Mouse (Mus musculus) adrenal gland, postnatal 10 days (tissue): Measurements from ENCODE around the gene Ptf1a. TPM values are rescaled to one million over a fixed set of nuclear protein-coding genes. Genes with fewer than 3 reads are reported as not detected.

Source experiments
- DNase-seq: peaks from one replicate; pipeline ENCODE4 v3.0.0; 2021; ENCODE audit warnings: mixed read lengths
- total RNA-seq, 2 experiments: library from RNA; stranded (reverse); gene quantifications; 2 replicates each; pipeline ENCODE4 v1.2.3; 2021

The Ptf1a gene
- total RNA-seq, 2 experiments from 2014 or later, result not detected

- DNase-seq, result no peak
Measured at GRCm38 (mm10) chr2:19452531-19453055, 7.1 kb downstream of the Ptf1a start.

DNA sequence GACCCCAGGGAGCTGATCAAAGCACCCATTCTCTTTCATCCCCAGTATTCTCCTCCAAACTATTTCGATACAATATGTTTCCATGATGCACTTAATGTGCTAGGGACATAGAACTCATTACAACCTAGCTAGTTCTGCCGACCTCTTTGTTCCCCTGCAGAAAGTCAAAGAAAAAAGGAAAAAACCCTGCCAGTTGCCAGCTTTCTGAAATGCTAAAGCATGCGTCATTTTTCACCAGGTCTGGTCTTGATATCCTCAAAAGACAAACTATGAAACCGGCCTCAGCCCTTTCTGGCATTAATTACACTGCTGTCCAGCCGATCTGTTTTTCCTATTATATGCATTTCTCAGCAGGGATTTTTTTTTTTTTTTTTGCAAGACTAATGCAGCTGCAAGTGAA, 9.8 kb downstream of the Ptf1a start:
- no peak for DNase-seq

DNA sequence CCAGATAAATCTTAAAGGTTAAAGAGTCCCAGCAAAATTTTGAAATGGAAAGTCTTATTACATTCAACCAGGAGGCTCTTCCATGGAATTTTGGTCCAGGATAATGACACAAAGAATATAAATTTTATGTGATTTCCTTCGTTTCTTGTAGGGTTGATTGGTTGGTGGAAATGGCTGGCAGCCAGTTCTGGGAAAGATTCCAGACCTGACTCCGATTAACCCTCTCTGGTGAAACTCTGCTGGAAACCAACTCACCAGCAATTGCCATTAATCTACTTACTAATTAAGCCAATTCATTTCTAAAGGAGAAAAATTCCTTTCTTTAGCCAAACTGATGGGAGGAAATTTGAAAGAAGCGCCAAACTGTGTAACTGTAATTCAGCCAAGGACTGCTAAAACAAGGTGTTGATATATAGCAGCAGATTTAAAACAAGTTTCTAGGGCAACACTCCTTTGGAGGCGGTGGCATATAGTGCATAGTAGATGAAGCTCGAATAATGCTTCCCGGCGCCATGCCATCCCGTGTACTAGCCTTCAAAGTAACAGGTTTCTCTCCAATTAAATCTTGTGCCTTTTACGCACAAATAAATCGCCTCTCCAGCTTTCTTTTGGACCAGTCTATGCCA, 10.5 kb downstream of the Ptf1a start:
- no peak for DNase-seq

DNA sequence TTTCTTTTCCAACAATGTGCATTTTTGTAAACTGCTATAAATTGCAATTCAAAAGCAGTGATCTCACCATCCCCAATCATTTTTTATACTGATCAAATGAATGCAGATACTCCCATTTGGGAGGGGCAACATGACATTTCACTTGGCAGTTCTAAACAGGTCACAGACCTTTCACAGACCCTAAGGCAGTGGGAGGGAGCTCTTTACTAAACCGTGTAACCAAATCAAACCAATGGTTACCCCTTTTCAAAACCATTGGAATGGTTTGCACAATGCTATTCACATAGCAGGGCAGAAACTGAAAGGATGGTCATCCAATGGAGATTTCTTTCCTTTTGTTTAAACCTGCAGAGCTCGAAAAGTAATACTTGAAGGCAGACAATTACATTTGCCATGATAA, 13.3 kb downstream of the Ptf1a start:
- DNase-seq, result no peak

DNA sequence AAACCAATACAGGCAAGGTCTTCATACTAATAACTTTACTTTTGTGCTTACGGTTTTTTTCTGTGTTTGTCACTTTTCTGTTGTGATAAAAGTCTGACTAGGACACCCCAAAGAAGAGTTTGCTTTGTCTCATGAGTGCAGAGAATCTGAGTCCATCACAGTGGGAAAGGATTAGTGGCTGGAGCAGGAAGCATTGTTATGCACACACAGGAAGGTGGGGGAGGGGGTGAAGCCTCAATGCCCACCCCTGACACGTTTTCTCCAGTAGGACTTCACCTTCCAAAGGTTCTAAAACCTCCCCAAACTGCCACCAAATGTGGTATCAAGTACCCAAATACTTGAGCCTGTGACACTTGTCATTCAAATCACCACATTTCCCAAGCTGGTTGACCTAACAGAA, 16.5 kb downstream of the Ptf1a start:
- DNase-seq, result no peak

DNA sequence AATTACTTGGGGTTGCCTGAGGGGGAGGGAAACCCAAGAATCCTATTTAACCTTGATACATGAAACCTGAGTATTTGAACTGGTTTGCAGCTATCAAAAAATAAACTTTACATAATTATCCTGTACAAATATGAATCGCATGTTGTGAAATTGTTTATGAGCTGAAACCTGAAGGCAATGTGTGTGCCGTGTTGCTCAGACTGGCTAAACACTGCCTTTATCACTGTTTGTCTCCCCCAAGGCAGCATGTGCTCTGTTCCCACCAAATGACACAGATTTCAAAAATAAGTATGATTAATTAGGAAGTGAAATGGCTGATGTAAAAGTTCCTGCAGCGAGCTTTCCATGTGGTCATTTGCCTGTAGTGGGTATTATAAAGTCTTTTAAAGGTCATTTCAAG, 44.8 kb downstream of the Ptf1a start:
- no peak for DNase-seq

Other genes starting within 250 kb of the Ptf1a start
- gene Armc3, start 246.4 kb upstream of the Ptf1a start, total RNA-seq, result under 1 TPM; 0.09 to 0.12 TPM
- gene Msrb2, start 74.2 kb upstream of the Ptf1a start, total RNA-seq, result 10 to 100 TPM; 25.2 to 27.6 TPM
- not detected for gene 4921504E06Rik, start 108.3 kb downstream of the Ptf1a start, total RNA-seq
- gene Otud1, start 212.1 kb downstream of the Ptf1a start, total RNA-seq, result 10 to 100 TPM in 1 of 2 experiments, 1 to 10 TPM in 1; 9.4 to 10.6 TPM